Mouse (Mus musculus): Measurements from ENCODE around the gene Rpl5. TPM values are rescaled to one million over a fixed set of nuclear protein-coding genes. Genes with fewer than 3 reads are reported as not detected.
A peak's percentile ranks its signal among the peaks of the same experiment; 100 is the strongest.

The Rpl5 gene
- polyA plus RNA-seq, 1 experiment from 2014 or later = 102 TPM

DNA sequence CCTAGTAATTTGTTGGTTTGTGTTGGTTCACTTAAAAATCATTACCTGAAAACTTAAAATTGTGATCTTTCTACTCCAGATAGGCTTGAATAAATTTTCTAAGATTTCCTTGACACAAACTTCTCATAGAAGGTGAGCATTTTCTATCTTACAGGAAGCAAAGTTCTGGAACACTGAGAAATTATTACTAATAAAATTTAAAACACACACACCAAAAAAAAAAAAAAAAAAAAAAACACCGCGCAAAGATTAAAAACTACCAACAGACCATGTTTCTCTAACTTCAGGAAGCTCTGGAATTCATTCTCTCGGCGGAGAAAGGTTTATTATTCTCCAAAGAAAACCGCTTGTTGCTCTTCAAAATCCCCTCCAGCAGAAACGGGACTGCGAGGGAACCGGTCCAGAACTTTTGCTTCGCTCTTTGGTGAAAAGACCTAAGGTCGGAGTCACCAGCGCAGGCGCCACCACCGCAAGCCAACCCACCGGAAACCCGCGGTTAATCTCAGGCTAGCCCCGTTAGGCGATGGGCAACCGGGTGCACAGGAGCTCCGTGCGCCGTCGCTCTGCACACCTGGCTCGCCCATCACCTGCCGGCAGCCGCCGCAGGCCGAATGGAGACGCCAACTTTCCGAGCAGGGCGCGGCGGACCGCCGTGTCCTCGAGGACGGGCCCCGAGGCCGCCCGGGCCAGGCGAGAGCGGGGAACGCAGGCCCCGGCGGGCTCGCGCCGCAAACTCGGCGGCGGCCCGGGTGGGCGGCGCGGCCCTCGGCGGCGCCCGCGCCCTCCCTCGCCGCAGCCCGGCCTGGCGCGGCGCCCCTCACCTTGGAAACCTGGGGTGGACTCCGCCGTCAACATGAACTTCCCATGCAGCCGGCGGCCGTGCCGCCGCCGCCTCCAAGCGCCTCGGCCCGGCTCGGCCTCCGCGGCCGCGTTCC is 32.1 kb upstream of the Rpl5 start:
- ATAC-seq (replicated peaks; ENCODE audit: low FRiP score) (peak; percentile 42), DNase-seq (ENCODE audit: low spot score) (peak; percentile 80)
- peak overlapping the region; percentile 94 for H3K9ac ChIP-seq (ENCODE audit: low read depth, low read length)
- peaks cover 5% of the 10 kb centered on the region; the same call in 1 of the 2 replicates for H3K27me3 ChIP-seq (replicated peaks; ENCODE audit: control insufficient read depth, insufficient read depth, low read length)
- no peaks in the 10 kb centered on the region for H3K9me3 ChIP-seq (ENCODE audit: control insufficient read depth, low read length)
- peaks cover 31% of the 10 kb centered on the region for H3K4me1 ChIP-seq (replicated peaks; ENCODE audit: control insufficient read depth, insufficient read depth, low read length)
- under 1% methylated on average over 61 of the region's 82 CpGs for WGBS
- no peaks in the 10 kb centered on the region for H3K36me3 ChIP-seq (ENCODE audit: control insufficient read depth, insufficient read depth, low read length)
- H3K4me3 ChIP-seq (ENCODE audit: low read depth, low read length) = peak overlapping the region; percentile 92
- H3K4me2 ChIP-seq = peak overlapping the region; percentile 72
- peak overlapping the region; percentile 97 for H3K27ac ChIP-seq (ENCODE audit: low read depth, low read length)

DNA sequence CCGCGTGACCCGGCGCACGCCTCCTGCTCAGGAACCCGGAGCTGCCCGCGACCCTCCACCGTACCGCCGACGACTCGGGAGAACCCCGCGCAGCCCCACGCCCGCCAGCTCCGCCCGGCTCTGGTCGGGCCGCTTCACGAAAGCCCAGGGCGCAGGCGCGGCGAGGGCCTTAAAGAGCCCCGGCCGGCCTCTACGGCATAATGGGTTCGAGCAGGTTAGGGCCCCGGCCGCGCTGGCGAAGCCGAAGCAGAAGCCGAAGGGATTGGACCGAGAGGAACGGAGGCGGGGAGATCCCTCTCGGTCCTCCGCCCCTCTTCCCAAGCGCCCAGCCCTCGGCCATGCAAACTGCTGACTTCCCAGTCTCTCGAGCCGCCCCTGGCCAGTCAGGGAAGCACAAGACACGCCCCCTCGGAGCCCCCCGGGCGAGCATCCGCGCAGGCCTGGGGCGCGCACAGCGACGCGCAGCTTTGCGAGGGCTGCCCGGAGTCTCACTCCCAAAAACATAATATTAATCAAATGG is 31.3 kb upstream of the Rpl5 start:
- WGBS = under 1% methylated on average over 54 of the region's 58 CpGs
- ATAC-seq (replicated peaks; ENCODE audit: low FRiP score) = peak; percentile 94

DNA sequence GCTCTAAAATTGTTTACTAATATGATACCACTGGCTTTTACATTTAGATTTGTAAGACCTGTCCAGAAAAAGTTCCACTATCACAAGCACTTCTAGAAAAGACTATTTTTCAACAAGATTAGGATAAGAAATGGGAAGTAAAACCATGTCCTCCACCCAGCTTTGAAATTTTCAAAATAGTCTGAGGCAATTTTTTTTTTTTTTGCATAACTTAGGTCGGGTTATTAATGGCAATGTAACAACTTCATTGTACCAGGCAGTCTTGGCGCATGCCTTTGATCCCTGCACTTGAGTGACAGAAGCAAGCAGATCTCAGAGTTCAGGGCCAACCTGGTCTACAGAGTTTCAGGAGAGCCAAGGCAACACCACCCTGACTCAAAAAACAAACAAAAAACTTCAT is 30.6 kb upstream of the Rpl5 start:
- ATAC-seq (replicated peaks; ENCODE audit: low FRiP score) (no peak), DNase-seq (ENCODE audit: low spot score) (no peak)
- Histone ChIP-seq H3K36me3 (ENCODE audit: control insufficient read depth, insufficient read depth, low read length) (no peaks in the 10 kb centered on the region), H3K4me1 (replicated peaks; ENCODE audit: control insufficient read depth, insufficient read depth, low read length) (peaks cover 41% of the 10 kb centered on the region), H3K27ac (ENCODE audit: low read depth, low read length) (no peak overlapping the region), H3K4me2 (peak overlapping the region; percentile 72; the same call in 1 of the 2 replicates), H3K27me3 (replicated peaks; ENCODE audit: control insufficient read depth, insufficient read depth, low read length) (peaks cover 5% of the 10 kb centered on the region; the same call in 1 of the 2 replicates), H3K4me3 (ENCODE audit: low read depth, low read length) (no peak overlapping the region), H3K9ac (ENCODE audit: low read depth, low read length) (no peak overlapping the region), H3K9me3 (ENCODE audit: control insufficient read depth, low read length) (no peaks in the 10 kb centered on the region)
- 56% methylated on average over 2 of the region's 2 CpGs for WGBS

More for the DNA sequence above, 31.3 kb upstream of the Rpl5 start:
- peak overlapping the region; percentile 72 for H3K4me2 ChIP-seq
- peak overlapping the region; percentile 94 for H3K9ac ChIP-seq (ENCODE audit: low read depth, low read length)
- H3K9me3 ChIP-seq (ENCODE audit: control insufficient read depth, low read length) = no peaks in the 10 kb centered on the region
- no peaks in the 10 kb centered on the region for H3K36me3 ChIP-seq (ENCODE audit: control insufficient read depth, insufficient read depth, low read length)
- H3K4me1 ChIP-seq (replicated peaks; ENCODE audit: control insufficient read depth, insufficient read depth, low read length) = peaks cover 35% of the 10 kb centered on the region
- H3K27ac ChIP-seq (ENCODE audit: low read depth, low read length) = peak overlapping the region; percentile 97
- H3K27me3 ChIP-seq (replicated peaks; ENCODE audit: control insufficient read depth, insufficient read depth, low read length) = peaks cover 5% of the 10 kb centered on the region; the same call in 1 of the 2 replicates
- peak; percentile 87 for DNase-seq (ENCODE audit: low spot score)
- H3K4me3 ChIP-seq (ENCODE audit: low read depth, low read length) = peak overlapping the region; percentile 92

DNA sequence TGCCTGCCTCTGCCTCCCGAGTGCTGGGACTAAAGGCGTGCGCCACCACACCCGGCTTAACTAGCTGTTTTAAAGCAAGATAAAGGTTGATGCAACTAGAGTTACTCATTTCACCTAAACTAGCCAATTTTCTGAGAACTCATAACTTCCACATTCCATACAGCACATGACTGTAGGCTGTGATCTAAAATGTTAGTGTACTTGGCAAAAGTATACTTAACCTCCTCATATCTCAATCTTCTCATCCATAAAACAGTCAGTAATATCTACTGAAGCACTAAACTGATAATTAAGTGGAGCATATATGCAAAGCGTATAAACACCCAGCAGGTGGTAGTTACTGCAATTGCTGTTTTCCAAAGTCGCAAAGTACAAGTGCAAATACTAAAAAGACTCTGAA is 27.0 kb upstream of the Rpl5 start:
- H3K9me3 ChIP-seq (ENCODE audit: control insufficient read depth, low read length) = no peaks in the 10 kb centered on the region
- 75% methylated on average over 6 of the region's 6 CpGs for WGBS
- no peaks in the 10 kb centered on the region for H3K36me3 ChIP-seq (ENCODE audit: control insufficient read depth, insufficient read depth, low read length)
- peak overlapping the region; percentile 64 for H3K9ac ChIP-seq (ENCODE audit: low read depth, low read length)
- H3K27ac ChIP-seq (ENCODE audit: low read depth, low read length) = peak overlapping the region; percentile 99
- peaks cover 5% of the 10 kb centered on the region; the same call in 1 of the 2 replicates for H3K27me3 ChIP-seq (replicated peaks; ENCODE audit: control insufficient read depth, insufficient read depth, low read length)
- no peak for ATAC-seq (replicated peaks; ENCODE audit: low FRiP score)
- H3K4me2 ChIP-seq = peak overlapping the region; percentile 65
- peaks cover 19% of the 10 kb centered on the region for H3K4me1 ChIP-seq (replicated peaks; ENCODE audit: control insufficient read depth, insufficient read depth, low read length)
- no peak for DNase-seq (ENCODE audit: low spot score)
- H3K4me3 ChIP-seq (ENCODE audit: low read depth, low read length) = peak overlapping the region; percentile 51

DNA sequence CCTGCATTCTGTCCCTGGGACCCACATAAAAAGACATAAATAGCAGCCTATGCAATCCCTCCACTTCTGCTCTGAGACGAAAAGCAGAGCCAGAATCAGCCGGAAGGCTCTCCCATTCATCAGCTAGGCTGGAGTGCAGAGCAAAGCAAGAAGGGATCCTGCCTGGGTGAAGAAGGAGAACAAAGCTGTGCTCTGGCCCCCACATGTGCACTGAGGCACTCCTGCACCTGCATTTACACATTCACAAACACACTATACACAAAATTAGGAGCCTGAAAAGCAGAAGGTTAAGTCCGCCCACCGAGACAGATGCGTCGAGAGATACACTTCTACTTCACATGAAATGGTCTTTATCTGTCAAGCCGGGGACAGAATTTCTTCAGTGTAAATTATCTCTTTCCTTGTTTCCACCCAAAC is 26.4 kb upstream of the Rpl5 start:
- Histone ChIP-seq H3K27me3 (replicated peaks; ENCODE audit: control insufficient read depth, insufficient read depth, low read length) (peaks cover 5% of the 10 kb centered on the region; the same call in 1 of the 2 replicates), H3K4me1 (replicated peaks; ENCODE audit: control insufficient read depth, insufficient read depth, low read length) (peaks cover 19% of the 10 kb centered on the region), H3K27ac (ENCODE audit: low read depth, low read length) (peak overlapping the region; percentile 99), H3K9ac (ENCODE audit: low read depth, low read length) (peak overlapping the region; percentile 64), H3K4me3 (ENCODE audit: low read depth, low read length) (peak overlapping the region; percentile 51), H3K36me3 (ENCODE audit: control insufficient read depth, insufficient read depth, low read length) (no peaks in the 10 kb centered on the region), H3K4me2 (peak overlapping the region; percentile 65), H3K9me3 (ENCODE audit: control insufficient read depth, low read length) (no peaks in the 10 kb centered on the region)
- peak; percentile 71 for ATAC-seq (replicated peaks; ENCODE audit: low FRiP score)
- WGBS = 38% methylated on average over 7 of the region's 7 CpGs
- peak; percentile 46 for DNase-seq (ENCODE audit: low spot score)

DNA sequence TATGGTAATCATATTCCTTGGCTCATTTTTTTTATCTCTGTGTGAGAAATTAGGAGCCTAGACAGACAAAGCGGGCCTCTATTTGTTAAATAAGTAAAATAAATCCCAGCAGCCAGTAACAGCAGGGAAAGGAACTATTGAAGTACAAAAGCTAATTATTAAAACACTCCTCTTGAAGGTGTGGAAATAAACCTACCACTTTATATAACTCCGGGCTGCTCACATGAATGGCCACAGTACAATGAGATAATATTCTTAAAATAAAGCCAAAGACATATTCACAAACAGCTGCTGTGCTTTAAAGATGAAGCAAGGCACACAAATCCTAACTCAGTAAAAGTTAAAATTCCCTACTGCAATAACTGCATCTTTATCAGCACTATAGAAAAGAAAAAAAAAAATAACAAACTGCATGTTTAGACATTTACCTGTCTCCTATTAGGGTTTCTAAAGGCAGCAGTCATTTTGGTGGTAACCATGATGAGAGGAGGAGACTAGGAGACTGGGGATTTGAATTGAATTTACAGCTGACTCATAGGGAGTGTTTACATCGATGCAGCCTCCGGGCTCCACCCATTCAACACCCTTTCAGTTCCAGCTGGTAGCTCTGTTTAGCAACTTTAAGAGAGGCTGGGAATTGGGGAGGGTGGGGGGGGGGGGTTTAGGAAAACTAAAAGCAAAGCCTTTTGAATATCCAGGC is 25.6 kb upstream of the Rpl5 start, which contains the start of gene Evi5:
Gene Evi5, minus strand, starts transcription at position 547 of the 700 bp plus-strand sequence.
- peaks cover 18% of the 10 kb centered on the region for H3K4me1 ChIP-seq (replicated peaks; ENCODE audit: control insufficient read depth, insufficient read depth, low read length)
- WGBS = 35% methylated on average over 4 of the region's 4 CpGs
- peak within 1 kb of the TSS; percentile 64 for H3K9ac ChIP-seq (ENCODE audit: low read depth, low read length)
- no peak for DNase-seq (ENCODE audit: low spot score)
- peak within 1 kb of the TSS; percentile 99 for H3K27ac ChIP-seq (ENCODE audit: low read depth, low read length)
- peak within 1 kb of the TSS; percentile 51 for H3K4me3 ChIP-seq (ENCODE audit: low read depth, low read length)
- peaks cover 5% of the 10 kb centered on the region; the same call in 1 of the 2 replicates for H3K27me3 ChIP-seq (replicated peaks; ENCODE audit: control insufficient read depth, insufficient read depth, low read length)
- H3K4me2 ChIP-seq = peak within 1 kb of the TSS; percentile 65
- peak; percentile 83 for ATAC-seq (replicated peaks; ENCODE audit: low FRiP score)
- H3K9me3 ChIP-seq (ENCODE audit: control insufficient read depth, low read length) = no peaks in the 10 kb centered on the region
- no peaks in the 10 kb centered on the region for H3K36me3 ChIP-seq (ENCODE audit: control insufficient read depth, insufficient read depth, low read length)

DNA sequence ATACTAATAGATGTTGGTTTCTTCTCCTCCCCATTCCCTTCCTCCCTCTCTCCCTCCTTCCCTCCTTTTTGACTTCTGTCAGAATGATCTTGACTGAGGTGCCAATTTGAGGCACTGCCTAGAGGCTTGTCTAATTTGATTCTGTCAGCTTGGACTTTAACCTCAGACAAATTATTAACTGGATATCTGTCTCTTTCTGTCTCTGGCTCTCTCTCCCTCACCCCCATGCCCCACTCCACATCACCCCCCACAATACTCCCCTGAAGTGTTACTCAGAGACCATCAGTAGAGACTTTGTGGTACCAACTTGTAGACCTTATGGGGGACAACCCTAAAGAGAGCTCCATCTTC is 25.1 kb upstream of the Rpl5 start:
- DNase-seq (ENCODE audit: low spot score) (no peak), ATAC-seq (replicated peaks; ENCODE audit: low FRiP score) (peak; percentile 30)
- Histone ChIP-seq H3K27ac (ENCODE audit: low read depth, low read length) (peak overlapping the region; percentile 99), H3K9me3 (ENCODE audit: control insufficient read depth, low read length) (no peaks in the 10 kb centered on the region), H3K36me3 (ENCODE audit: control insufficient read depth, insufficient read depth, low read length) (no peaks in the 10 kb centered on the region), H3K4me3 (ENCODE audit: low read depth, low read length) (no peak overlapping the region), H3K27me3 (replicated peaks; ENCODE audit: control insufficient read depth, insufficient read depth, low read length) (peaks cover 5% of the 10 kb centered on the region; the same call in 1 of the 2 replicates), H3K9ac (ENCODE audit: low read depth, low read length) (no peak overlapping the region), H3K4me2 (peak overlapping the region; percentile 2), H3K4me1 (replicated peaks; ENCODE audit: control insufficient read depth, insufficient read depth, low read length) (peaks cover 15% of the 10 kb centered on the region)

DNA sequence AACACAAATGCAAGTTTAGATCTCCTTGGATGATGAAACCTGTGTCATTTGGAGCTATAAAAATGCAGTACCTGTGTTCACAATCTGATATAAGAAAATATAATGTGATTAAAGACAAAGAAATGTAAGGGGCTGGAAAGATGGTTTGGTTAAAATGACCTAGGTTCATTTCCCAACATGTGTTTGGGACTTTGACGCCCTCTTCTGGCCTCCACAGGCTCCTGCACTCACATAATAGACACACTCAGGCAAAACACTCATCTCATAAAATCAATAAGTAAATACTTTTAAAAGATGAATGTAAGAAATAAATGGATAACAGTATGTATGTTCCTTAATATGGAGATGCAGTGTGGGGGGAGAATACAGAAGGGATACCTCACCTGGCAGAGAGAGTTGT is 23.2 kb upstream of the Rpl5 start:
- H3K4me1 ChIP-seq (replicated peaks; ENCODE audit: control insufficient read depth, insufficient read depth, low read length) = peaks cover 15% of the 10 kb centered on the region
- H3K9ac ChIP-seq (ENCODE audit: low read depth, low read length) = no peak overlapping the region
- H3K9me3 ChIP-seq (ENCODE audit: control insufficient read depth, low read length) = no peaks in the 10 kb centered on the region
- no peak for DNase-seq (ENCODE audit: low spot score)
- no peaks in the 10 kb centered on the region for H3K27me3 ChIP-seq (replicated peaks; ENCODE audit: control insufficient read depth, insufficient read depth, low read length)
- ATAC-seq (replicated peaks; ENCODE audit: low FRiP score) = no peak
- H3K4me2 ChIP-seq = no peak overlapping the region
- WGBS = 82% methylated on average over 1 of the region's 1 CpGs
- H3K4me3 ChIP-seq (ENCODE audit: low read depth, low read length) = no peak overlapping the region
- H3K36me3 ChIP-seq (ENCODE audit: control insufficient read depth, insufficient read depth, low read length) = no peaks in the 10 kb centered on the region
- H3K27ac ChIP-seq (ENCODE audit: low read depth, low read length) = no peak overlapping the region
